Mouse (Mus musculus) spleen, adult 10 weeks (tissue): ENCODE data around the gene Gm14410. TPM values are rescaled to one million over a fixed set of nuclear protein-coding genes. Genes with fewer than 3 reads are reported as not detected.

Experiments
- polyA plus RNA-seq: library from polyadenylated mRNA; stranded (reverse); fragments of 350-450 nt; fragmentation: Illumina TruSeq; extraction: RNeasy Lipid Tissue Mini Kit (QIAGEN cat#74804); gene quantifications from one replicate; pipeline ENCODE4 v1.2.3, GENCODE M21; 2015; ENCODE audit warnings: low replicate concordance; ENCODE audit not compliant: insufficient read depth

Gm14410 gene
- polyA plus RNA-seq = 24.6 TPM

DNA sequence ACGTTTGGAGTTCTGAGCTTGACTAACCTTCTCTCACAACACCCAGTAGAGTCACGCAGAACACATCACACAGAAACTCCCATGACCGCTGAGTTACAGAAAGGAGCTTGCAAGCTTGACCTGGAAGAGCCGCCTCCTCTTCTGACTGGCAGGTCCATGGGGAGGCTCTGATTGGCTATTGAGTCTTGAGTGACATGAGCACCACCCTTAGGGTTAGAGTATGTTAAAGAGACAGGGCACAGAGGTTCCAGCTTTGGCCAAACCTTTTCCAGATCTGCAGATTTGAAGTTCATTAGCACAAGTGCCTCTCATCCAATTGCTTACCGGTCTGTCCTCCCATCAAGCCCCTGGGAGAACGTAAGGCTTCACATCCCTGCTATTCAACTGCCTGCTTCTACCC is at the start of gene Gm14410:
Gm14410 (minus strand) TSS at position 81 of the 400 bp plus-strand sequence.

Other genes with a start within 250 kb of the Gm14410 start
- gene Gm14419, start 205.5 kb downstream of the Gm14410 start, polyA plus RNA-seq = 3.6 TPM
- not detected for gene Gm14401, start 132.1 kb downstream of the Gm14410 start, polyA plus RNA-seq
- gene Gm14409, start 60.6 kb upstream of the Gm14410 start, polyA plus RNA-seq = not detected
- gene Gm14412, start 117.9 kb upstream of the Gm14410 start, polyA plus RNA-seq = 0.29 TPM
- 4.3 TPM for gene Gm14418, start 191.9 kb upstream of the Gm14410 start, polyA plus RNA-seq